Mouse (Mus musculus): ENCODE data around the gene Fam172a.

The Fam172a gene

GRCm38 (mm10) chr13:78200991-78201870 lies 499.4 kb downstream of the Fam172a start:
- DNase-seq, result peak; percentile 94

GRCm38 (mm10) chr13:78201871-78202565 lies 500.2 kb downstream of the Fam172a start:
- DNase-seq, result peak; percentile 1

- peak; percentile 68 for DNase-seq
These were observed 500.9 kb downstream of the Fam172a start for GRCm38 (mm10) chr13:78202574-78203347.

- DNase-seq, result peak; percentile 82
These were observed 501.7 kb downstream of the Fam172a start for GRCm38 (mm10) chr13:78203348-78204061.

- DNase-seq, result no peak
These were observed 503.6 kb downstream of the Fam172a start for GRCm38 (mm10) chr13:78205426-78205825.

GRCm38 (mm10) chr13:78206891-78207430 lies 505.1 kb downstream of the Fam172a start:
- no peak for DNase-seq

GRCm38 (mm10) chr13:78207796-78208645 lies 506.2 kb downstream of the Fam172a start:
- DNase-seq, result peak; percentile 29

GRCm38 (mm10) chr13:78208689-78209410 lies 507.0 kb downstream of the Fam172a start:
- DNase-seq, result no peak

- DNase-seq, result peak; percentile 48
These were observed 507.8 kb downstream of the Fam172a start for GRCm38 (mm10) chr13:78209611-78210028.

GRCm38 (mm10) chr13:78210029-78210747 lies 508.4 kb downstream of the Fam172a start:
- peak; percentile 63 for DNase-seq

- no peak for DNase-seq
These were observed 508.9 kb downstream of the Fam172a start for GRCm38 (mm10) chr13:78210748-78211089.

GRCm38 (mm10) chr13:78211231-78212010 lies 509.6 kb downstream of the Fam172a start:
- no peak for DNase-seq

- peak; percentile 33 for DNase-seq
These were observed 510.3 kb downstream of the Fam172a start for GRCm38 (mm10) chr13:78212111-78212510.

GRCm38 (mm10) chr13:78213155-78213554 lies 511.3 kb downstream of the Fam172a start:
- no peak for DNase-seq

GRCm38 (mm10) chr13:78215223-78215622 lies 513.4 kb downstream of the Fam172a start:
- no peak for DNase-seq
